Mouse (Mus musculus): ENCODE measurements around the gene Olfr1339.
A peak's percentile ranks its signal among the peaks of the same experiment; 100 is the strongest.

Gene Olfr1339

DNA sequence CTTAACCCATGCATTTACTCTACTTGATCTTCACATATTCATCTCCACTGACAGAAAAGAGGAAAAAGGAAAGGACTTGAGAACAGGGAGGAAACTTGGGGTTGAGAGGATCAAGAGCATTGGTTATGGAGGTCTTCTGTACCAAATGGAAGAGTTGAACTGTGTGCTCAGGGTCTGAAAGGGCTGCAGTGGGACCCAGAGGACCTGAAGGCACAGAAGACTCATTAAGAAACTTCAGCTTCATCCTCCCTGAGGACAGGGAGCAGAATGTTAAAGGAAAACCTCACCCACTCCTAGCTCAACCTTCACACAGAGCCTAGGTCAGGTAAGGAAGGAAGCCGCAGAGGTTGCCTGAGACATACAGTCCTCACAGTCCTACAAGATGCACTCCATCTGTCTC is at the start of gene Olfr1339:
Gene Olfr1339, plus strand, starts transcription at position 301 of the 400 bp plus-strand sequence.
- DNase-seq = no peak

DNA sequence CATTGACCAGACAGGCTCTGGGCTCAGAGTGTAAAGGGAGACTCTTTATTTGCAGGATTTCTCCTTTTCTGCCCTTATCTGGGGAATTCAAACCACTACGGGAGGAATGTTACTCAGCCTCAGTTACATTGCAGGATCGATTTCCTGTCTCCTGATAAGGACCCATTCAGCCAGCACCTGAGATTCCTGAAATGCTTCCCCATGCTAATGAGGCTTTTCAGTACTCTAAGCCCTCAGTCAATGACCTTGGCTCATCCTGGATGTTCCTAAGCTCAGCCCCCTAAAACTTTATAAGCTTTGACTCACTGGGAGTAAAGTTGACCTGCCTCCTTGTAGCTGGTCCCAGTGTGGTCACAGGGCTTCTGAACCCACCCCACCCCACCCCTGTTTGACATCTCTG is 44.9 kb upstream of the Olfr1339 start:
- DNase-seq = no peak

DNA sequence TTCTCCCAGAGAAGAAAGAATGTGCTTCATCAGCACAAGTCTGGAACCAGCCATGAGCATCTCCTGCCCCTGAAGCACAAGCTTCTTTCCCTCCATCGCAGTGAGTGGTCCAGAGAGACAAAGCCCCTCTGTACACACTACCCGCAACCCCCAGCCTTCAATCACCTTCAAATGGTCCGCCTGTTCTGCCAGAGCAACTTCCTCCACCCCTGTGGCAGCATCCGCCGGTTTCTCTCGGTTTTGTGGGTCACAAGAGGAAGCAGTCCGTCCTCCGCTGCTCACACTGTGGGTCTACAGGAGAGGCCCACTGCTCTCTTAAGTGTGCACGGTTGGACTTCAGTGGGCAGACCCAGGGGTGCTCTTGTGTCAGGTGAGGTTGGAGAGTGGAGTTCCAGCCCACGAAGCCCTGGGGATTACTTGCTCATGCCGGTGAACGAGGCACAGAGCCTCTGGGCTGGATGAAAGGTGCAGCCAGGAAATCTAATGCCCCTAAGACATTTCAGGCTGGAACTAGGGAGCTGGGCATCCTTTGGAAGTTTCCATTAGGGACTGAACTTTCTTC is 39.5 kb upstream of the Olfr1339 start, which contains the start of gene Olfr1342:
Gene Olfr1342, minus strand, starts transcription at position 345 of the 562 bp plus-strand sequence.
- DNase-seq = no peak

DNA sequence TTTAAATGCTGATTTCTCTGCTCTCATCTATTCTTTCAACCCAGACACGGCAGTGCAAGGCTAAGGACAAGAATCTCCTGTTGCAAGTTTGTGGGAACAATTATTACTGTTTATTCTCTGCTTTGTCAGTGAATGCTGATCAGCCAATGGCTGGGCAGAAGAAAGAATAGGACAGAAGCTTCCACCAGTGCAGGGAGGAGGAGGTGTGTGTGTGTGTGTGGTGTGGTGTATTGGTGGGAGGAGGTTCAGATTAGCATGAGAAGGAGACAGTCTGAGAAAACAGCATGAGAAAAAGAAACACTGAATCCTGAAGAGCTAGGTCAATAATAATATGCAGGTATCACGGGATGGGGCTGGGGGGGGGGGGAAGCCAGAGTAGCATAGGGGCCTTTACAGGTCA is 38.2 kb upstream of the Olfr1339 start:
- no peak for DNase-seq

DNA sequence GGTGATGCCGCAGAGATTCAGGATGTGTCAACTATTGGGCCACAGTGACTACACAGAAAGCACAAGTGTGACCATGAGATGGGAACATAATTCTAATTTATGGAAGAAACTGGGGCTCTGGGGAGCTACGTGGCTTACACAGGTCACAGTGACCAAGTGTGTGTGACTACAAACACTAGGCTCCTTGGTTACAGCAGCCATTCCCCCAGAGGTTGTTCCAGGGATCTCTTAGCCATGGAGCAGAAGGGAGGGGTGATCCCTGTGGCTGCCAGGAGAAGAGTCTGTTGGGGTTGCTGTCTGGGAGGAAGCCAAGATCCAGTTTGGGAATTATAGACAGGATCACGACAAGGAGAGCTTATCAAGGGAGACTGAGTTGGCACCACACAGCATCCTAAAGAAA is 28.8 kb upstream of the Olfr1339 start, which contains the start of gene Olfr1341:
Gene Olfr1341, plus strand, starts transcription at position 301 of the 400 bp plus-strand sequence.
- no peak for DNase-seq

DNA sequence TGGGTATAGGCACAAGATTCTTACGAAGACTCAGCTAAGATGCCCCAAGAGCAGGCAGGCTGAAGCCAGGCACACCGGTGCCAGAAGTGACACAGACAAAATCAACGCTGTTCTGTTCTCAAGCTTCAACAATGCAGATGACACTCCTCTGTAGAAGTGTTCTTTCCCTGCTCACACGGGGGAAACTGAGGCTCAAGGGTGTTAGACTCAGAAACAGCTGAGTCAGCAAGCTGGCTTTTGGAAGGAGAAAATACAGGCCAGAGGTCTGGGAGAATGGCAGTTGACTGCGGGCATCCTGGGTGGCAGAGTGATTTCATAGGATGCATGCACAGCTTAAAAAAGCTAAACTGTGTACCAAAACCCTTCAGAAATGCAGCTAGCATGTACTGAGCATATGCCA is 23.9 kb upstream of the Olfr1339 start:
- DNase-seq = no peak

DNA sequence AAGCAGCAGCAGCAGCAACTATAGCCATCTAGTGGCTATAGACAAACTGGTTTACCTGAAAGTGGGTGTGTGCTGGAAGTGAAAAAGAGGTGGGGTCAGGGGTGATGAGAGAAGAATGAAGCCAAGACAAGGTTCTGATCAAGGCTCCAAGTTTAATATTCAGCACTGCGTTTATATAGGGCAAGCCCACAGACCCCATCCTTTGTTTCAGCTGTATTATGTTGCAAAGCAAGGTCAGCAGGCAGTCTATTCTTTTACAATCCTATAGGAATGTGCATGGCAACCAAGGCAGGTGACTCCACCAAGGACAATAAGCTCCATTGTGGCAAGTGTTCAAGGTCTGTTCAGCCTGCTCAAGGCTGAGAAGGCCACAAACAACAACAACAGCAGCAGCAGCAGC is 20.3 kb upstream of the Olfr1339 start:
- DNase-seq = no peak

DNA sequence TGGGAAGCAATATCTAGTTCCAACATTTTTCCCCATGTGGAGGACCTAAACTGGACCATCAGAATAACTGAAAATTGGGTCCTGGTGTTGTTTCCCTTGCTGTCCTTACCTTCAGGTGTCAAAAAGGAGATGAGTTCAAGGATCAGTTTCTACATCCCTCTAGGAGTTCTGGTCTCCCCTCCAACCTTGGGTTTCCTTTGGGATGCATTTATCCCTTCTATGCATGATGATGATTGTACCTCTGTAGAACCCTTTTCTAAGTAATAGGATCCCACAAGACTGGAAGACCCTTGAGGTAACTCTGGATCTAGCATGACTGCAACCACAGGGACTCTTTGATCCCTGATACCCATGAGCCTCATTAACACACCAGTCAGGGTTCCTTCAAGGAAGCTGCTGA is 12.1 kb upstream of the Olfr1339 start, which contains the start of gene Olfr1340:
Gene Olfr1340, plus strand, starts transcription at position 301 of the 400 bp plus-strand sequence.
- no peak for DNase-seq

DNA sequence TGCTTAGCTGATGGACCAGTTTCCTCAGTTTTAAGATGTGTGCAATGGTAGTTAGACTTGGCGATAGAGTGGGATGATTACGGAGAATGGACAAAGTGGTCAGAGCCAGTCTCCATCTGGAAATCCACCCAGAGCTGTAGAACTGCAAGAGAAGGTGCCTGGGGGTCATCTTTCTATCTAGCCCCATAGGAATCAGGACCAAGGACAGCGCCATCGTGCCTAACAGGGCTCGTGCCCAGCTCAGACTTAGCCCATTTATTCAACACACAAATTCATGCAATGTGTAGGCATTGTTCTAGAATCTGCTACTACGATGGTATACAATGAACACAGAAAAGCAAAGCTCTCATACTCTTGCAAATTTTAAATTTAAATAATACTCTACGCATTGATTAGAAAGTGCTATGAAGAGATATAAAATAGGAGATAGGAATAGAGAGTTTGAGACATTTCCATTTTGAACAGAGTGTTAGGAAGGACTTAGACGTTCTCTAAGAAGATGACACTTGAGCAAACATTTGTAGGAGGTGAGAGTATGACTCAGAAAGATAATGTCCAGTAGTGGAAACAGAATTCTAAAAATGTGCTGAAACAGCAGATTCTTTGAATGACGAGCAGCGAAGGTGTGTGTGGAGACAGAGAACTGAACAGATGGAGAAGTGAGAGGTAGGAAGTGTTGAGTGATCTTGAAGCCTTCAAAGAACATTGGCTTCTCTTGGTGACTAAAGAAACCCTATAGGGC is 10.1 kb upstream of the Olfr1339 start:
- DNase-seq = peak; percentile 7

DNA sequence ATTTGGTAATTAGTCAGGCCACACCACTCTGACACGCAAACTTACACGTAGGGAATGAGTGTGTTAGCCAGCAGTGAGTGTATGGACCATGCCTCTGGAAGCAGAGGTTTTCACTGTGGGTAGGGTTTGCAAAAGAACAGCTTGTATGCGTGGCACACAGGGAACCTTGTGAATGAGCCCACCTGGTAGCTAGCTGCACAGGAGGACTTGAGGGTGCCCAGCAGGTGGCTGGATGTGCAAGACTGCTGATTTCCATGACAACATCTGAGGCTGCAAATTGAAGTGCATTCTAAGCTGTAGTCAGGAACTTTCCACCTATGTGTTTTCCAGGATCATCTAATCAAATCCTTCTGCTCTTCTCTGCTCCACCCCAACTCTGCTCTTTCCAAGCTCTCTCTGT is 7.6 kb downstream of the Olfr1339 start:
- no peak for DNase-seq

DNA sequence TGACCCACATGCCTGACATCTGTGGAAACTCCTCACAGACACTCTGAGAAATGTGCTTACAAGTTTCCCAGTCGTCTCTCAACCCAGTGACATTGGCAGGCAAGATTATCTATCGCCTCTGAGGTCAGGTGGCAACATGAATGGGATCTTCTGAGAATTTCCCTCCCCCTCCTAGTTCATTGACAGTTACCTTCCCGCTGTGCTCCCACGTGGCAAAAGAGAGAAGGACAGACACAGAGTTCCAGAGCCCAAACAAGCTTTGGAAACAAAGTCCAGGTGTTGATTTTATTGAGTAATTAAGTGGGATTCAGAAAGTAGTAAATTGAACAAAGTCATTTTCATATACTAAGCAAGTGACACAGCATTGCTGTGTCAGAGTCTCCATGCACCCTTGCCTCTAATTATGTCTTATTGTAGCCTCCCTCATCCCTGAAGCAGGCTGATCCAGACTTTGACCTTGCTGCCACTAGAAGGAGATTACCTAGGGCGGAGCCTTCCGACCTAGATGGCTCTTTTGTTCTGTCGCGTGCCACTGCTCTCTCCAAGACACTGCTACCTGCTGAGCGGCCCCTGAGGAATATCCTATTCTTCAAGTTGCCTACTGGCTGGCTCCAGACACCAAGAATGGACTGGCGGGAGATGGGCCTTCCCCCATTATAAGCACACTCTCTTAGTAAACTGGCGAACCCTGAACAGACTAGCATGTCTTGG is 9.2 kb downstream of the Olfr1339 start:
- DNase-seq = no peak

DNA sequence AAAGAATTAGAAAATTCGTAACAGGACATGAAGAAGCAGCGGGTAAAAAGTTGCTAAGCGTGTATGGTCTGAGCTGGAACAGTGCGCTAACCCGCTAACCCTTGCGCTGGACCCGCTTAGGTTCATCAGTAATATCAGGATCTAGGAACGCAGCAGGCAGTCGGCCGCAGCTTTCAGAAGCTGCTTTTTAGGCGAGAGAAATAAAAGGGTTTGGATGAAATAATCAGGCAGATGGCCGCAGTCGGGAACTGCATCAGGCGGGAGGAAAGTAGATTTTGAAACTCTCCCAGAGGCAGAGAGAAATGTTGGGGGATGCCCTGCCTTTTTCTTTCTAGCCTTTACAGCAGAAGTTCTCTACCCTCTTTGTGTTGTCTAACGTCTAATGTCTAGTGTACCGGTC is 9.9 kb downstream of the Olfr1339 start:
- DNase-seq = no peak

DNA sequence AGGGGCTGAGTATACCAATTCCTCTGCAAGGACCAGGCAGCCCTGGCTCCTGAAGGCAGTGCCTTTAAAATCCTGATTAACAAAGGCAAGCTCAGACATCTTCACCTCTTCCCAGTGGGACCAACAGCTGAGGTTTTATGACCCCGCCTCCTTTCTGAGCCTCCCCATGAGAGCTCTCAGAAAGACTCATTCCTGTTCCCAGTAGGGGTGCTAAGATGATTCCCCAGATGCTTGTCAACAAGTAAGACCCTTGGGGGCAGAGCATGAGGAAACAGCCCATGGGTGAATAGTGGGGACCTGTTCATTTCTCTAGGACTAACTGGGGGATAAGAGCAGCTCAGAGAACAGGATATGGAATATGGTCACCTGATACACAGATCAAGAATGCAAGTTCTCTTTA is 26.7 kb downstream of the Olfr1339 start, which contains the start of gene Olfr1338:
Gene Olfr1338, minus strand, starts transcription at position 101 of the 400 bp plus-strand sequence.
- no peak for DNase-seq

DNA sequence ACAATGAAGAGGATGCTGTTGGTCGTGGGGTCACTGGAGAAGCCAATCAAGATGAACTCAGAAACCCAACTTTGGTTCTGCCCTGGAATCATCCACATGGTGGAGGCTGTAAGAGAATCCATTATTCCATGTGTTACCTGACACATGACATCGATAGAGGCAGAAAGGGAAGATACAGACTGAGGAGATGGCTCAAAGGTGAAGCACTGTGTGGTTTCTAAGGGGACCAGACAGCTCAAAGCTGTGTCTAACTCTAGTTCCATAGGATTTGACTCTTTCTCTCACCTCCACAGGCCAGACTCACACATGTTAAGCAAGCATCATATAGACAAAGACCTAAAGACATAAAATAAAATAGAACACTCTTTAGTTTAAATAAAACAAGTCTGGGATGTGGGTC is 50.5 kb downstream of the Olfr1339 start, which contains the start of gene Olfr1337:
Gene Olfr1337, minus strand, starts transcription at position 101 of the 400 bp plus-strand sequence.
- no peak for DNase-seq

All from kidney, adult 18-20 months (tissue).